ENCODE assay signal across 26 mouse cellular contexts in the genomic region with DNA sequence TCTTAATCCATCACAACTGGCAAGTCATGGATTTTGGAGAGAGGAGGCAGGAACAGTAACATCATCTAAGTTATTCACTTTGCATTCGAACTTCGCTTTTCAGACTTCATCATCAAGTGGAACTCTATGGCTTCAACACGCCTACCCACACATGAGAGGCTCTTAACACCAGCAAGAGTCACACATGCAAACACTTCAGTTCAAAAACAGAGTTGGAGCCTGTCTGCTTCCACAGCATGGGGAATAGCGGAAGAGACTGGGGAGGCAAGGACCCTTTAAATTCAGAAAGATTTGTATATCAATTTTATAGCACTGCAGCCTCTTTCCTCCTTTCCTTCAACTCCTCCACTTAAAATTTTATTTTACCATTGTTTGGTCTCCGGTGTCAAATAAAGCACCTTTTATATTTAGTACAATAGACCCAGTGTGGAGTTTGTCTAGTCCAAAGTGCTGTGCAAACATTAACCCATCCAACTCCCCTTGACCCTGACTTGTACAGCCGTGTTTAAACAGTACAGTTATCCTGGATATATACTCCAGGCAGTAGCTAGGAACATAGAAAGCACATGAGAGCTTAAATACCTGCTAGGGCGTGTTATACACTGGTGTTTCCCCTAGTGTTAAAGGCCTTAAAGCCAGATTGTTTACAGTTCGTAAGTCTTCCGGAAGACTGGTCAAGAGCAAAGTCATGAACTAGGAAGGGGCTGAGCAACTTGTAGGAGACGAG.
DNase-seq lines count a peak whose midpoint lies in the region; ATAC-seq and TF ChIP-seq lines count a peak whose summit lies in the region.
"Had no signal": no experiment of that assay in that cellular context is flagged by ENCODE, and none has a peak within 500 bp of the region (broad histone marks: within the 10 kb centered on the region; RNA-seq: fewer than 3 reads in every experiment).

No protein-coding gene starts in this region.

- no peak for TF ChIP-seq CTCF in stomach, postnatal 0 days (IDR thresholded peaks at IDR 0.05; ENCODE audit: low read depth)
- TF ChIP-seq CTCF in lung, postnatal 0 days (IDR thresholded peaks at IDR 0.05): no peak

- no peaks in the 10 kb centered on the region for H3K36me3 ChIP-seq in kidney, embryonic 15.5 days
- H3K36me3 ChIP-seq in stomach, embryonic 14.5 days (ENCODE audit: control insufficient read depth, insufficient read depth, low read length): no peaks in the 10 kb centered on the region
- no peaks in the 10 kb centered on the region for H3K36me3 ChIP-seq in stomach, postnatal 0 days (ENCODE audit: control insufficient read depth, insufficient read depth, low read length)
- H3K36me3 ChIP-seq in lung, postnatal 0 days (ENCODE audit: insufficient read depth, low read length): no peaks in the 10 kb centered on the region
- H3K36me3 ChIP-seq in stomach, embryonic 16.5 days (ENCODE audit: control insufficient read depth, insufficient read depth, low read length): no peaks in the 10 kb centered on the region
- no peaks in the 10 kb centered on the region for H3K36me3 ChIP-seq in midbrain, embryonic 15.5 days (replicated peaks)
- H3K36me3 ChIP-seq: embryonic facial prominence, embryonic 13.5 days; G1E; hindbrain, embryonic 15.5 days; limb, embryonic 13.5 days; neural tube, embryonic 15.5 days had no signal

- H3K4me2 ChIP-seq in kidney, embryonic 15.5 days: no peak overlapping the region
- H3K4me2 ChIP-seq in stomach, embryonic 14.5 days (replicated peaks; ENCODE audit: low read depth, low read length): no peak overlapping the region
- no peak overlapping the region for H3K4me2 ChIP-seq in stomach, postnatal 0 days (replicated peaks; ENCODE audit: low read depth)
- H3K4me2 ChIP-seq in lung, postnatal 0 days (replicated peaks; ENCODE audit: low read depth, low read length): no peak overlapping the region
- no peak overlapping the region for H3K4me2 ChIP-seq in stomach, embryonic 16.5 days (ENCODE audit: low read depth, low read length)
- no peak overlapping the region for H3K4me2 ChIP-seq in midbrain, embryonic 15.5 days
- H3K4me2 ChIP-seq: embryonic facial prominence, embryonic 13.5 days; heart, embryonic 11.5 days; hindbrain, embryonic 15.5 days; limb, embryonic 13.5 days; midbrain, embryonic 11.5 days; neural tube, embryonic 15.5 days had no signal

- H3K27ac ChIP-seq in kidney, embryonic 15.5 days: peak overlapping the region; percentile 60; the same call in 1 of the 2 replicates
- H3K27ac ChIP-seq in stomach, embryonic 14.5 days (ENCODE audit: low read length): no peak overlapping the region
- no peak overlapping the region for H3K27ac ChIP-seq in stomach, postnatal 0 days (replicated peaks)
- H3K27ac ChIP-seq in lung, postnatal 0 days (ENCODE audit: low read length): no peak overlapping the region
- no peak overlapping the region for H3K27ac ChIP-seq in stomach, embryonic 16.5 days (ENCODE audit: low read length)
- H3K27ac ChIP-seq in midbrain, embryonic 15.5 days: no peak overlapping the region
- H3K27ac ChIP-seq: embryonic facial prominence, embryonic 13.5 days; hindbrain, embryonic 15.5 days; limb, embryonic 13.5 days; liver, embryonic 14.5 days; neural tube, embryonic 15.5 days had no signal

- no peak overlapping the region for H3K9ac ChIP-seq in kidney, embryonic 15.5 days
- H3K9ac ChIP-seq in stomach, embryonic 14.5 days (replicated peaks; ENCODE audit: low read depth, low read length): no peak overlapping the region
- H3K9ac ChIP-seq in stomach, postnatal 0 days (ENCODE audit: low read length): no peak overlapping the region
- H3K9ac ChIP-seq in lung, postnatal 0 days (replicated peaks; ENCODE audit: low read depth): no peak overlapping the region
- no peak overlapping the region for H3K9ac ChIP-seq in stomach, embryonic 16.5 days (ENCODE audit: low read length)
- no peak overlapping the region for H3K9ac ChIP-seq in midbrain, embryonic 15.5 days
- H3K9ac ChIP-seq: embryonic facial prominence, embryonic 13.5 days; hindbrain, embryonic 15.5 days; limb, embryonic 13.5 days; liver, embryonic 14.5 days; neural tube, embryonic 15.5 days had no signal

- WGBS in kidney, embryonic 15.5 days: 36% methylated on average over 10 of the region's 10 CpGs
- WGBS in stomach, embryonic 14.5 days: 46% methylated on average over 10 of the region's 10 CpGs
- WGBS in stomach, postnatal 0 days: 39% methylated on average over 10 of the region's 10 CpGs
- WGBS in lung, postnatal 0 days: 50% methylated on average over 10 of the region's 10 CpGs
- 44% methylated on average over 10 of the region's 10 CpGs for WGBS in stomach, embryonic 16.5 days
- WGBS in midbrain, embryonic 15.5 days: 79% methylated on average over 10 of the region's 10 CpGs

- no peak overlapping the region for H3K4me3 ChIP-seq in kidney, embryonic 15.5 days (replicated peaks)
- H3K4me3 ChIP-seq in stomach, embryonic 14.5 days (ENCODE audit: low read depth, low read length): no peak overlapping the region
- H3K4me3 ChIP-seq in stomach, postnatal 0 days (ENCODE audit: low read depth, low read length): no peak overlapping the region
- no peak overlapping the region for H3K4me3 ChIP-seq in lung, postnatal 0 days (ENCODE audit: low read depth, low read length)
- no peak overlapping the region for H3K4me3 ChIP-seq in stomach, embryonic 16.5 days (replicated peaks; ENCODE audit: low read length)
- H3K4me3 ChIP-seq in midbrain, embryonic 15.5 days: no peak overlapping the region
- H3K4me3 ChIP-seq: embryonic facial prominence, embryonic 13.5 days; hindbrain, embryonic 15.5 days; limb, embryonic 13.5 days; neural tube, embryonic 15.5 days had no signal

- no peaks in the 10 kb centered on the region for H3K9me3 ChIP-seq in kidney, embryonic 15.5 days (replicated peaks)
- H3K9me3 ChIP-seq in stomach, embryonic 14.5 days (ENCODE audit: control insufficient read depth, low read depth, low read length): no peaks in the 10 kb centered on the region
- H3K9me3 ChIP-seq in stomach, postnatal 0 days (ENCODE audit: control insufficient read depth, low read length): no peaks in the 10 kb centered on the region
- no peaks in the 10 kb centered on the region for H3K9me3 ChIP-seq in lung, postnatal 0 days (ENCODE audit: low read length)
- H3K9me3 ChIP-seq in stomach, embryonic 16.5 days (replicated peaks; ENCODE audit: control insufficient read depth, low read length): no peaks in the 10 kb centered on the region
- H3K9me3 ChIP-seq in midbrain, embryonic 15.5 days: no peaks in the 10 kb centered on the region
- H3K9me3 ChIP-seq: embryonic facial prominence, embryonic 13.5 days; hindbrain, embryonic 15.5 days; limb, embryonic 13.5 days; neural tube, embryonic 15.5 days had no signal

- H3K4me1 ChIP-seq in kidney, embryonic 15.5 days: peaks cover 17% of the 10 kb centered on the region
- peaks cover 7% of the 10 kb centered on the region; the same call in 1 of the 2 replicates for H3K4me1 ChIP-seq in stomach, embryonic 14.5 days (ENCODE audit: control insufficient read depth, insufficient read depth, low read length)
- no peaks in the 10 kb centered on the region for H3K4me1 ChIP-seq in stomach, postnatal 0 days (replicated peaks; ENCODE audit: control insufficient read depth, insufficient read depth)
- H3K4me1 ChIP-seq in lung, postnatal 0 days (ENCODE audit: insufficient read depth, low read depth, low read length): no peaks in the 10 kb centered on the region
- peaks cover 4% of the 10 kb centered on the region; the same call in 1 of the 2 replicates for H3K4me1 ChIP-seq in stomach, embryonic 16.5 days (ENCODE audit: control insufficient read depth, insufficient read depth, low read length)
- H3K4me1 ChIP-seq in midbrain, embryonic 15.5 days: no peaks in the 10 kb centered on the region
- H3K4me1 ChIP-seq: embryonic facial prominence, embryonic 13.5 days; hindbrain, embryonic 15.5 days; neural tube, embryonic 15.5 days had no signal

- no peak for DNase-seq in kidney, adult 8-10 months
- no peak for DNase-seq in stomach, postnatal 0 days (ENCODE audit: low spot score)
- DNase-seq in lung, postnatal 0 days (ENCODE audit: low spot score): peak; percentile 82
- DNase-seq: B cell, adult 2 months; cerebellum, adult 2 months; cerebellum, postnatal 25 days; embryo, embryonic 11 days; heart, adult 11 months; right cerebral cortex, adult 18-20 months; thymus, postnatal 14 days had no signal

- no peak for TF ChIP-seq EP300 in stomach, postnatal 0 days (optimal IDR thresholded peaks at IDR 0.05)
- TF ChIP-seq EP300 in lung, postnatal 0 days (IDR thresholded peaks at IDR 0.05): no peak

- H3K27me3 ChIP-seq in kidney, embryonic 15.5 days: no peaks in the 10 kb centered on the region
- no peaks in the 10 kb centered on the region for H3K27me3 ChIP-seq in stomach, embryonic 14.5 days (ENCODE audit: control insufficient read depth, insufficient read depth, low read length)
- no peaks in the 10 kb centered on the region for H3K27me3 ChIP-seq in stomach, postnatal 0 days (ENCODE audit: control insufficient read depth, insufficient read depth, low read length)
- H3K27me3 ChIP-seq in lung, postnatal 0 days (replicated peaks; ENCODE audit: insufficient read depth, low read length): no peaks in the 10 kb centered on the region
- no peaks in the 10 kb centered on the region for H3K27me3 ChIP-seq in stomach, embryonic 16.5 days (ENCODE audit: control insufficient read depth, insufficient read depth, low read length)
- no peaks in the 10 kb centered on the region for H3K27me3 ChIP-seq in midbrain, embryonic 15.5 days (replicated peaks)
- H3K27me3 ChIP-seq: CH12.LX; embryonic facial prominence, embryonic 13.5 days; hindbrain, embryonic 15.5 days; neural tube, embryonic 15.5 days; Patski had no signal

- ATAC-seq in kidney, embryonic 15.5 days (replicated peaks; ENCODE audit: low FRiP score): peak; percentile 87
- ATAC-seq in stomach, embryonic 14.5 days (ENCODE audit: insufficient number of reproducible peaks, insufficient read depth, low FRiP score, low read depth): peak; percentile 61
- no peak for ATAC-seq in stomach, postnatal 0 days (ENCODE audit: low FRiP score, low TSS enrichment)
- ATAC-seq in lung, postnatal 0 days: peak; percentile 96
- ATAC-seq in stomach, embryonic 16.5 days (ENCODE audit: insufficient read depth, low FRiP score): peak; percentile 68; the same call in 1 of the 2 replicates
- ATAC-seq in granulocyte monocyte progenitor cell, adult 5-6 weeks (replicated peaks; ENCODE audit: poor library complexity, severe bottlenecking): no peak
- no peak for ATAC-seq in midbrain, embryonic 15.5 days (replicated peaks)
- ATAC-seq: forebrain, embryonic 14.5 days; Patski had no signal

Comparison
In these comparisons a context has a peak if more than half of its experiments do, and no peak if none do; other contexts are left out.
1. ATAC-seq: peak in kidney, embryonic 15.5 days (single experiment), stomach, embryonic 14.5 days (single experiment), lung, postnatal 0 days (single experiment) and stomach, embryonic 16.5 days (single experiment); none in stomach, postnatal 0 days (single experiment), granulocyte monocyte progenitor cell, adult 5-6 weeks (single experiment) and midbrain, embryonic 15.5 days (single experiment).